Mouse (Mus musculus): ENCODE results near the gene Zp1. TPM values are rescaled to one million over a fixed set of nuclear protein-coding genes. Genes with fewer than 3 reads are reported as not detected.

The Zp1 gene
- total RNA-seq (2023) = not detected

DNA sequence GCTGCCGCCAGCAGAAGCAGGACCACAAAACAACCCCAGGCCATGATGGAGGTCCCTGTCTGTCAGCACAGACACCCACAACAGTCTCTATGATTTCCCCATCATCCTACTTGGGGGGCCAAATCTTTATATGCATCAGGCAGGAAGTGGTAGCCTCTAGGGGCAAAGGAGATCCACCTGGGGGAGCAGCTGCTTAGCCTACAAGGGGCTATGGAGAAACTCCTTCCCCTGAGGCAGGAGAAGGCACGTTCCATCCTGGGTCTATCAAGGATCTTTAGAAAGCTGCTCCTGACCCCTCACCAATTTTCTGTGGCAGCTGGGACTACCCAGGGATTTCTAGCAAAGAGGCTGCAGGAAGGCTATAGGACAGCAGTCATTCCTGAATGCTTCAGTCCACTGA is at the start of gene Zp1:
TSS of gene Zp1 (minus strand) at position 101 of the 400 bp plus-strand sequence.

DNA sequence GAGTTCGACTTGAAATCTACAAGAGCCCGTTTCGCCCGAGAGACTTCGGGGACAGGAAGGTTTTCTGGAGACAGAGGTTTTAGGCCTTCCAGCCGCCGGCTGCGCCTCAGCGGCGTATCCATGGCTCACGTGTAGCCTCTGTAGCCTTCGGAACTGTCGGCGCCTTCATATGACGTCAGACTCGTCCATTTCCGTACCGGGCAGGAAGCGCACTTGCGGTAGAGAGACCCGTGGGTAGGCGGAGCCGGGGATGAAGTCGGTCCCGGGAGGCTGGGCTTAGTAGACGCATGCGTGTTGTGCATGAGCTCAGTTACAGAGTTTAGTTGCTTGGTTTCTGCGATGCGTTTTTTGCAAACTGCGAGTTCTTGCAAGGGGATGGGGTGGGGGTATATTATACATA is 28.7 kb upstream of the Zp1 start, which contains the start of gene Ccdc86:
TSS of gene Ccdc86 (minus strand) at position 155 of the 400 bp plus-strand sequence.

DNA sequence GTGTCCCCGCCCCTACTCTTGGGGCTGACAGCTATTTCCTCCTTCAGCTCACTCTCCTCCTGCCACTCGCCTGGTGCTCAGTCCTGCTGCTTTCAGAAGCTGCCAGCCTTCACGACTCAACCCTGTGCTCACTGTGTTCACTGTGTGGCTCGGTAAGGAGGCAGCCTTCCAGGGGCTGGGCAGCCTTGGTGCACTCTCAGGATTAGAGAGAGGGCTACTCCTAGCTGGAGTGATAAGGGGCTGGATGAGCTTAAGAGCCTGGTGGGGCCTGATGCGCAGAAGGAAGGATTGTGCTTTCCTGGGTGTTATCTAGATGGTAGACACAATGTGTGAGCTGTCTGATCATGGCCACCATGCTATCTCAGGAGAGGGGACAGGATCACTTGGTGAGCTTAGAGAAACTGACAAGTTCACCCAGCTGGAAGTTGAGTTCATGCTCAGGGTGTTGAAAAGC is 16.7 kb upstream of the Zp1 start, which contains the start of gene Ptgdr2:
TSS of gene Ptgdr2 (plus strand) at position 51 of the 454 bp plus-strand sequence.

DNA sequence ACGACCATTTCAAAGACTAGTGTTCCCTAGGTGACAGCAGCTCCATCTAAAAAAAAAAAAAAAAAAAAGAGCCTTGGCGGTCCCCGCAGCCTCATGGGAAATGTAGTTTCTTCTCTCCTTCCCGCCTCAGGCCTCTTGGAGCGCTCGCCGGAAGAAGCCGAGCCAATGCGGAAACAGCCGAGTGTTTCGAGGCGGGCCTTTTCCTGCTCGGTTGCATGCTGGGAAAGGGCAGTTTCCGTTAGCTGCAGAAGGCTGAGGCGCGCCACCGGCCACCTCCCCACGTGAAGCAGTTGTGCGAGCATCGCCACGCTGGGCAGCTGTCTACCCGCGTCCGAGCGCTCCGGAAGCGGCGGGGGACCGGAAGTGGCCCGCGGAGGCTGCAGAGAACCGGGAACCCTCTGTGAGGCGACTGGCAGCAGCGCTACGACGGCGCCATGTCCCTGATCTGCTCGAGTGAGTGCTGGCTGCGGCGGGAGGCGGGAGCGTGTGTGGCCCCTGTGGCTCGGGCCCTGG is 25.4 kb downstream of the Zp1 start, which contains the start of gene Prpf19:
TSS of gene Prpf19 (plus strand) at position 216 of the 513 bp plus-strand sequence.

DNA sequence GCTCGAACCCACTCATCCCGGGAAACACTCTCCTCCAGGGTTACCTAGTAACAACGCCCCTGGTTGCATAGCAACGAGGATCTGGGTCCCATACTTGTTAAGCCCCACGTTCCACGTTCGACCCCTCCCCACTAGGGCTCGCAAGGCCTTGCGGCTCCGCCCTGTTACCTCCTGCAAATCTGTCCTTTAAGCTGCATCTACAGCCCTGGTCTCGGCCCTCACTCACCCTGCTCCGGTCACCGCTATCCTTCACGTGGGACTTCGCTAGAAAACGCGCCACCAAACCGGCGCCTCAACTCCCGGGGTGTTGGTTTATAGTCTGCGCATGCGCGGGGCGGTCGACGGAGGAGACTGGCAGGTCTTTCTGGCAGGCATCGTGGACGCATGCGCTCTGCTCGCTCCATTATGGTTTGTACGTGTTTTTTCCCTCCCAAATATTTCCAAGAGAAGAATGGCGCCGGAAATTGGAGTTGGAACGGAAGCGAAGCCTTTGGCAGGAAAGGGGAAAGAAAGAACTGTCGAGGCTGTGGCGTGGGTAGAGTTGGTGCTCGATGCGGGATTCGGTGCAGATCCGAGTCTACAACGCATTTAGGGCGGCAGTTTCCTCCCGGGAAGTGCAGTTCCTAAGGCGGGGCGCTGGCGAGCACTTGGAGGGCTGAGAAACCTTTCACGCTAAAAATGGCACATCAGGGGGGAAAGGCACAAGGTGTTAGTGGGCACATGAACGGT is 38.8 kb downstream of the Zp1 start, which contains the start of gene Tmem109:
TSS of gene Tmem109 (minus strand) at position 576 of the 729 bp plus-strand sequence.

DNA sequence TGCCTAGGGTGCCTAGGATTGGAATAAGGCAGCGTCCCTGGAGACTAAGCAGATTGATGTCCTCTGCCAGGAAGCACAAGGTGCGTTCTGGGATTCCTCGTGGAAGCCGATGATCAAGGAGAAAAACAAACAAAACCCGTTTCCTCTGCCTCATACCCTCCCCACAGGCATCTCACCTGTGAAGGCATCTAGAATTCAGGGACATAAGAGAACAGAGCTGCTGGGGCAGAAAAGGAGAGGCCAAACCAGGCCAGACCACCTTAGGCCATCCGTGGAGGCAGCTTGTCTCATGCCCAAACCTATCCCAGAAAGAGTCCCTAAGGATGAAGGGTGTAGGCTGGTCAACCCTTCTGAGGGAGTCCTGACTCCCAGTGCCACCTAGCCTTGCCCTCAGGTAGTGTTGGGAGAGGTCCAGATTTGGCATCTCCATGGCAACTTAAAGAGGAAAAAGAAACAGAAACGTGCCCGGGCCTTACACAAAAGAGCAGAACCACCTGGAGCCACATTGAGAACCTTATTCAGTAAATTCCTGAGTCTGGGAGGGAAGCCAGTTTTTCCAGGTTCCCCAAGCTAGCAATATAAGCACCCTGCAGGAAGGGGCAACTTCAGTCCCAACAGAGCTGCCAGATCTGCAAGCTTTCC is 50.4 kb downstream of the Zp1 start, which contains the start of gene Tmem132a:
TSS of gene Tmem132a (minus strand) at position 55 of the 642 bp plus-strand sequence.

Other genes with a start within 250 kb of the Zp1 start
- not detected for gene Pga5, start 242.6 kb downstream of the Zp1 start, total RNA-seq (2023)
- gene Vps37c, start 231.9 kb downstream of the Zp1 start, total RNA-seq (2023) = 24.4 TPM
- 341 TPM for gene Cd5, start 181.6 kb downstream of the Zp1 start, total RNA-seq (2023)
- 291 TPM for gene Cd6, start 90.6 kb downstream of the Zp1 start, total RNA-seq (2023)
- 2.1 TPM for gene Slc15a3, start 80.9 kb downstream of the Zp1 start, total RNA-seq (2023)
- 0.44 TPM for gene Tmem132a, start 50.7 kb downstream of the Zp1 start, total RNA-seq (2023)
- gene Tmem109, start 38.6 kb downstream of the Zp1 start, total RNA-seq (2023) = 27.3 TPM
- 109 TPM for gene Prpf19, start 25.4 kb downstream of the Zp1 start, total RNA-seq (2023)
- gene Ptgdr2, start 16.5 kb upstream of the Zp1 start, total RNA-seq (2023) = not detected
- 25.2 TPM for gene Ccdc86, start 28.6 kb upstream of the Zp1 start, total RNA-seq (2023)
- not detected for gene Ms4a10, start 54.0 kb upstream of the Zp1 start, total RNA-seq (2023)
- not detected for gene Ms4a15, start 72.6 kb upstream of the Zp1 start, total RNA-seq (2023)
- not detected for gene Ms4a18, start 97.4 kb upstream of the Zp1 start, total RNA-seq (2023)
- 1.5 TPM for gene Ms4a8a, start 160.5 kb upstream of the Zp1 start, total RNA-seq (2023)
- gene 1700017D01Rik, start 210.2 kb upstream of the Zp1 start, total RNA-seq (2023) = not detected
- gene 1700025F22Rik, start 244.7 kb upstream of the Zp1 start, total RNA-seq (2023) = not detected